Mouse (Mus musculus) liver, embryonic 16.5 days (tissue): ENCODE measurements at regions not wholly inside any gene's neighbourhood (a gene's known extent, or its start where the extent isn't known, plus 50 kb on each side); places are given as distances from the start of the nearest gene placed in this dataset.

Experiments
- ATAC-seq: fragments of 200-750 bp; cut with Nextera tagmentation; 2 replicates; pipeline ENCODE4 v1.8.0; 2017; ENCODE audit warnings: low read depth, mild to moderate bottlenecking, moderate number of reproducible peaks, moderate library complexity
- H3K27ac ChIP-seq: fragments of 300-500 bp; sonication (generic); 2 replicates; pipeline ENCODE4 v1.5.1; 2014; ENCODE audit warnings: mild to moderate bottlenecking, low read length
- H3K27me3 ChIP-seq: fragments of 300-500 bp; sonication (generic); 2 replicates; pipeline ENCODE4 v1.6.1; 2014; ENCODE audit warnings: low read depth, low read length, mixed read lengths; ENCODE audit not compliant: control insufficient read depth, insufficient read depth
- H3K36me3 ChIP-seq: fragments of 300-500 bp; sonication (generic); 2 replicates; pipeline ENCODE4 v1.6.1; 2014; ENCODE audit warnings: mild to moderate bottlenecking; ENCODE audit not compliant: control insufficient read depth, insufficient read depth
- H3K4me1 ChIP-seq: fragments of 300-500 bp; sonication (generic); 2 replicates; pipeline ENCODE4 v1.6.1; 2014; ENCODE audit warnings: low read depth, low read length, mixed read lengths; ENCODE audit not compliant: control insufficient read depth
- H3K4me2 ChIP-seq: fragments of 300-500 bp; sonication (generic); 2 replicates; pipeline ENCODE4 v1.6.1; 2014; ENCODE audit warnings: low read depth, low read length, mixed read lengths
- H3K4me3 ChIP-seq: fragments of 300-500 bp; sonication (generic); 2 replicates; pipeline ENCODE4 v1.5.1; 2014; ENCODE audit warnings: low read depth, mild to moderate bottlenecking, low read length
- H3K9ac ChIP-seq: fragments of 300-500 bp; sonication (generic); 2 replicates; pipeline ENCODE4 v1.6.1; 2014; ENCODE audit warnings: low read depth, low read length
- H3K9me3 ChIP-seq: fragments of 300-500 bp; sonication (generic); replicated peaks from 2 replicates; pipeline ENCODE4 v1.6.1; 2016; ENCODE audit warnings: low read length; ENCODE audit not compliant: control insufficient read depth
- WGBS: fragments of 180-500 bp; shearing (Covaris S2); extraction: QIAGEN DNeasy Blood & Tissue Kit; methylation state at CpG from one replicate; pipeline ENCODE4 v1.1.7; 2014; ENCODE audit not compliant: insufficient replicate concordance; 5-methylcytosine and 5-hydroxymethylcytosine counted together

DNA sequence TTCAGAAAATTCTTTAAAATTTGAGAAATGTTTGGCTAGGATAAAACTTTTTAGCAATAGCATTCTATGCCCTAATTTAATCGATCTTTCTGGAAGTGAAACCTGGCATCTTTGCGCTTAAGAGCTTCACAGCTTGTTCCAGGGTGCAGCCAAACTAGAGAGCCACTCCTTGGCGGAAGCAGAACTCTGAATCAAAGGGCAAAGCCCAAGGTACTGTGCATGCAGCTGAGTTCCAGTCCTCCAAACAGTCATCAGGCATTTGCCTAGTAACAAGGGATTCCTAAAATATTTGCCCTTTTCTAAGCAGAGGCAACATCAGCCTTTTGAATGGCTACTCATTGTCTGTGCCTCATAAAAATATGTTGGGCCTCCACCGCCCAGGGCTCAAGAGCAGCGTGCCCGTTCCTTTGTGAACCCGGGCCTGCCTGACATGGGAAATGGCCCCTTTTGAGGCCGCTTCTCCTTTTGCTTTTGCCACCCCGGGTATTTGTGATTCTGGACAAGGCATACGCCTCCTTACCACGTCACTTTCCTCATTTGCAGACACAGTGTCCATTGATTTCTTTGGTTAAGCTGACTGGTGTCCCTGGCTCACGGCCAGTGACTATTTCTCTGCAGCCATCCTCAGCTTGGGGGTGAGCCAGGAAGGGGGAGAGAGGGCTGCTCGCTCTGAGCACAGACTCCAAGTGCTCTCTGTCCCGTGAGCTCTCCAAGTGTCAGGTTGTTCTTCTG lies 402.2 kb upstream of the Smim15 start:
- Histone ChIP-seq H3K4me3 (no peak overlapping the region), H3K27me3 (peaks cover 25% of the 10 kb centered on the region), H3K4me1 (no peaks in the 10 kb centered on the region; the same call in none of the 2 replicates), H3K27ac (no peak overlapping the region), H3K36me3 (no peaks in the 10 kb centered on the region), H3K4me2 (no peak overlapping the region), H3K9ac (no peak overlapping the region), H3K9me3 (no peaks in the 10 kb centered on the region)
- ATAC-seq = no peak
- WGBS = 60% methylated on average over 14 of the region's 14 CpGs

DNA sequence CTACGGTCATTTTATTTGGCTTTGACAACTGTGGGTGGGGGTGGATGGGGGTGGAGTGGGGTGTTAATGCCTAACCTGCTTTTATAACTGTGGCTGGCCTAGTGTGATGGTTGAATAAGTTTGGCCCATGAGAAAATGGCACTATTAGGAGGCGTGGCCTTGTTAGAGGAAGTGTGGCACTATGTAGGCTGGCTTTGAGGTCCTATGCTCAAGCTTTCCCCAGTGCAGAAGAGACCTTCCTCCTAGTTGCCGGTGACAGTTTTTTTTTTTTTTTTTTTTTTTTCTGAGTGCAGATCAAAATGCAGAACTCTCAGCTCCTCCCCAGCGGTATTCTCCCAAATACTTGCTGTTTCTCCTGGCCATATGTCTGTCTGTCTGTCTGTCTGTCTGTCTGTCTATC lies 404.6 kb upstream of the Smim15 start:
- no peak for ATAC-seq
- WGBS = 41% methylated on average over 4 of the region's 4 CpGs
- no peak overlapping the region for H3K27ac ChIP-seq
- no peak overlapping the region for H3K9ac ChIP-seq
- no peaks in the 10 kb centered on the region for H3K36me3 ChIP-seq
- H3K4me1 ChIP-seq = no peaks in the 10 kb centered on the region
- H3K27me3 ChIP-seq = peaks cover 7% of the 10 kb centered on the region
- no peak overlapping the region for H3K4me2 ChIP-seq
- H3K4me3 ChIP-seq = no peak overlapping the region
- H3K9me3 ChIP-seq = no peaks in the 10 kb centered on the region

DNA sequence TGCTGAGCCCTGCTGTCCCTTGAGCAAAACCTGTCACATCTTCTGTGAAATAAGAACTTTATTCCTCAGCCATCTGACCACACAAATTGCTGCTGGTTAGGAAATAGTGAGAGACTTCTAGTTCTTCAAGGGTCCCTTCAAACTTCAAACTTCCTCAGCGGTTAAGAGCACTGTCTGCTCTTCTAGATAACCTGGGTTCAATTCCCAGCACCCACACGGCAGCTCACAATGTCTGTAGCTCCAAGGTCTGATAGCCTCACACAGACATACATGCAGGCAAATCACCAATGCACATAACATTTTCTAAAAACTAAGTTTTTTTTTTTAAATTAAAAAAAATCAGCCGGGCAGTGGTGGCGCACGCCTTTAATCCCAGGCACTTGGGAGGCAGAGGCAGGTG lies 407.0 kb upstream of the Smim15 start:
- Histone ChIP-seq H3K9me3 (no peaks in the 10 kb centered on the region), H3K36me3 (no peaks in the 10 kb centered on the region), H3K27ac (no peak overlapping the region), H3K4me2 (no peak overlapping the region), H3K4me1 (no peaks in the 10 kb centered on the region), H3K4me3 (no peak overlapping the region), H3K9ac (no peak overlapping the region), H3K27me3 (no peaks in the 10 kb centered on the region)
- WGBS = 53% methylated on average over 5 of the region's 5 CpGs
- no peak for ATAC-seq

DNA sequence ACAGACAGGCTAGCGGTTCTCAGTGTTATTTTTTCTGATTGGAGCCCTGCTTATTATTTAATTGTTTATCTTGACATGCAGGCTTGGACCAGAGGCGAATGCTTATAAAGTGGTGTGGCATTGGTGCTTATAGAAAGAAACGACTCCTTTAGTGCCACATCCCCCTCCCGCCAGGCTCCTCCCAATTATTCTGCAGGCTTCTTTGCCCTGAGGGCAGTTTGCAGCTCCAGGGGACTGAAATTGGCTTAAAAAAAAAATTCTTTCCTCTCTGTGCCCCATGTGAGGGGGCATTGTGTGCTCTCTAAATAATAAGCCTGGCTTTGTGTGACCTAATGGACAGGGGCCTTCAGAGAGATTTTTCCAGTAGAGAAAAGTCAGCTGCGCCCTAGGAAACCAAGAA lies 409.1 kb upstream of the Smim15 start:
- no peaks in the 10 kb centered on the region for H3K27me3 ChIP-seq
- ATAC-seq = no peak
- WGBS = 57% methylated on average over 5 of the region's 5 CpGs
- H3K4me3 ChIP-seq = no peak overlapping the region
- H3K36me3 ChIP-seq = no peaks in the 10 kb centered on the region
- H3K4me1 ChIP-seq = no peaks in the 10 kb centered on the region
- no peak overlapping the region for H3K27ac ChIP-seq
- H3K4me2 ChIP-seq = no peak overlapping the region
- H3K9me3 ChIP-seq = no peaks in the 10 kb centered on the region
- H3K9ac ChIP-seq = no peak overlapping the region

DNA sequence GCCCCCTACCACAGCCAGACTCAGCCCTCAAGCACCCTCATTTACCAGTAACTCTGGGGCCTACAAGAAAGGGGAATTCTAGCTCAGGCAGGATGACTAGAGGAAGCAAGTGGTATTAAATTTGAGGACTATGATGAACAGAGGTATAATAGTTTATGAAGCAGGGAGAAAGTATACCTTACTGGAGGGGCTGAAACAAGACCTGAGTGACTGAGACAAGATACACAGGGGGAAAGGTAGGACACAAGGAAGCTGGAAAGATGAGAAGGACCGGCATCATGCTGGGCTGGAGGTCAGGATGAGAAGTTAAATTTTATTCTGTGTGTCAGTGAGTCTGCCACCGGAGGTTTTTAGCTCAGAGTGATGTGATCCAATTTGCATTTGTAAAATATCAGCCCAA lies 417.2 kb upstream of the Smim15 start:
- H3K27me3 ChIP-seq = no peaks in the 10 kb centered on the region
- H3K36me3 ChIP-seq = no peaks in the 10 kb centered on the region
- H3K4me2 ChIP-seq = no peak overlapping the region
- H3K4me3 ChIP-seq = no peak overlapping the region
- no peak overlapping the region for H3K9ac ChIP-seq
- H3K9me3 ChIP-seq = no peaks in the 10 kb centered on the region
- no peak for ATAC-seq
- H3K27ac ChIP-seq = no peak overlapping the region
- 66% methylated on average over 2 of the region's 2 CpGs for WGBS
- H3K4me1 ChIP-seq = no peaks in the 10 kb centered on the region

DNA sequence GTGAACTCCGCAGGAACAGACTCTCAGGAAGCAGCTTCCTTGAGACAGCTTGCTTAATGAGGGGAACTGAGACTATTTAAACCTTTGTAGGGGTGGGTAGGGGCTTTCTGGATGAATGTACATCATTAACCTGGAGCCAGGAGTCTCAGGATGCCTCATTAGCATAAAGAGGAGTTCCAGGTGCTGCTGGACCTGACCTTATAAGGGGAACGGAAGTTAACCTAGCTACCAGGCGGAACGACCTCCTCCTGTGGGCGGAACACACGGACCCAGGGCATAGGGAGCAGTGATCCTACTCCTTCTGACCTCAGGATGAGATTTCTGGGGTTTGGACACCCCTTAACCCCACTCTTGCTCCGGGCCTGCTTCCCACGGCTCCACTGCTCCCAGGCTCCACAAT lies 417.6 kb upstream of the Smim15 start:
- no peaks in the 10 kb centered on the region for H3K36me3 ChIP-seq
- H3K4me1 ChIP-seq = no peaks in the 10 kb centered on the region
- no peak overlapping the region for H3K9ac ChIP-seq
- H3K9me3 ChIP-seq = no peaks in the 10 kb centered on the region
- no peaks in the 10 kb centered on the region for H3K27me3 ChIP-seq
- H3K27ac ChIP-seq = no peak overlapping the region
- H3K4me2 ChIP-seq = no peak overlapping the region
- H3K4me3 ChIP-seq = no peak overlapping the region
- no peak for ATAC-seq
- 59% methylated on average over 8 of the region's 8 CpGs for WGBS

DNA sequence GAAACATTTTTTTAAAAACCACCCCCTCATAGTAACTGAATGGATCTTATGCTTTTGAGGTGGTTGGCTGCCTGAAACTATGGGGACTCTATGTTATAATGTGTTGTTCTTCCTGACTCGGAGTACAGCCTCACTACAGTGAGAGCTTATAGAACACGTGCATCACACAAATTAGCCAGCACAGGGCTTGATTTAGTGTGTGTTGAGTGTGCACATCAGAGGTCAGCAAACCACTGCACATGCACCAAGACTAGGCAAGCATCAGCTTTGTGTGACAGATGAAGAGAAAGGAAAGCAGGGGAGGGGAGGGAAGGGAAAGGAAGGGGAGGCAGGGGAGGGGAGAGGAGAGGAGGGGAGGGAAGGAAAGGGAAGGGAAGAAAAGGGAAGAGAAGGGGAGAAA lies 422.9 kb upstream of the Smim15 start:
- Histone ChIP-seq H3K9me3 (no peaks in the 10 kb centered on the region), H3K4me3 (no peak overlapping the region), H3K4me1 (peaks cover 4% of the 10 kb centered on the region), H3K27ac (no peak overlapping the region), H3K27me3 (no peaks in the 10 kb centered on the region), H3K9ac (no peak overlapping the region), H3K36me3 (no peaks in the 10 kb centered on the region), H3K4me2 (no peak overlapping the region)
- ATAC-seq = no peak
- WGBS = 48% methylated on average over 2 of the region's 2 CpGs

DNA sequence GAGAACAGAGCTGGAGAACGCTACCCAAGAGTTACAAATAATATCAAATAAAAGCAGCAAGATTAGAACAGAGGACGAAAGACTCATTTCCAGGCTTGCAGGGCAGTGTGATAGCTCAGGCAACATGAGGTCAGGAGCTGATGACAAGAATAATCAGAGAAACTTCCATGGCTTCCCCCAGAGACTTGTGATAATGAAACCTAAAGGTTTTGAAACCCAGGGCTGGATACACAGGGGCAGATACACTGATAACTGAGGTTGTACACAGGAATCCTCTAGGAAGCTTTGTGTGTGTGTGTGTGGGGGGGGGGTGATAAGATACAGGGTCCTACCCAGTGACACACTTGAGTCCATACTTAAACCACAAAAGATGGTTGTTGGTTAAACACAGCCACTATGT lies 423.4 kb upstream of the Smim15 start:
- Histone ChIP-seq H3K4me3 (no peak overlapping the region), H3K9me3 (no peaks in the 10 kb centered on the region), H3K4me1 (peaks cover 4% of the 10 kb centered on the region), H3K4me2 (no peak overlapping the region), H3K27me3 (no peaks in the 10 kb centered on the region), H3K36me3 (no peaks in the 10 kb centered on the region), H3K9ac (no peak overlapping the region), H3K27ac (no peak overlapping the region)
- 33% methylated on average over 2 of the region's 2 CpGs for WGBS
- no peak for ATAC-seq

DNA sequence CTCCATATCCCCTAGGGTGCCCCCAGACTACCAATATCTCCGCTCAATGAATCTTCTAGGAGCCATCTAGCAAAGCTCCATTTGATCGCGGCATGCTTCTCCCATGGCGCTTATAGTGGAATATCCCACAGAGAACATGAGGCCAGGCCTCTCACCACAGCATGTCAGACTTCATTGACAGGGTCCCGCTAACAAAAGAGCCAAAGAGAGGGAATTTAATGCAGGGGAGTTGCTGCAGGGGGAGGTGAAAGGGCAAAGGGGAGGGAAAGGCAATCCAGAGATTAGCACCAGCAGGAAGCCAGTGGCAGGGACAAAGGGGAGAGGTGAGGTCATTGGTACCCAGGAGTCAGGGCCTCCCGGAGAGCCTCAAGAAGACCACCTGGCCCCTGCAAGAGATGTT lies 424.0 kb upstream of the Smim15 start:
- H3K9ac ChIP-seq = no peak overlapping the region
- H3K27me3 ChIP-seq = no peaks in the 10 kb centered on the region
- H3K4me2 ChIP-seq = no peak overlapping the region
- ATAC-seq = no peak
- peaks cover 4% of the 10 kb centered on the region for H3K4me1 ChIP-seq
- H3K4me3 ChIP-seq = no peak overlapping the region
- 27% methylated on average over 6 of the region's 6 CpGs for WGBS
- no peak overlapping the region for H3K27ac ChIP-seq
- no peaks in the 10 kb centered on the region for H3K36me3 ChIP-seq
- H3K9me3 ChIP-seq = no peaks in the 10 kb centered on the region
